Mouse (Mus musculus) midbrain, embryonic 14.5 days (tissue): ENCODE measurements around the gene Trim40. TPM values are rescaled to one million over a fixed set of nuclear protein-coding genes. Genes with fewer than 3 reads are reported as not detected.
"Not testable (repeated sequence)": the region's sequence is repeated elsewhere in the genome, so short reads cannot be mapped to it uniquely, and the experiment has no call there.

Experiments used
- ATAC-seq: fragments of 200-750 bp; cut with Nextera tagmentation; 2 replicates; pipeline ENCODE4 v1.8.0; 2017; ENCODE audit warnings: moderate number of reproducible peaks, moderate library complexity; ENCODE audit not compliant: low FRiP score, low TSS enrichment
- DNase-seq: peaks from one replicate; pipeline ENCODE4 v3.0.0-alpha.2; 2015
- H3K27ac ChIP-seq: fragments of 300-500 bp; sonication (generic); replicated peaks from 2 replicates; pipeline ENCODE4 v1.5.1; 2014; ENCODE audit warnings: mild to moderate bottlenecking, low read depth, low read length, moderate library complexity
- H3K27me3 ChIP-seq: fragments of 300-500 bp; sonication (generic); 2 replicates; pipeline ENCODE4 v1.6.1; 2014; ENCODE audit warnings: low read length, control low read depth, mixed read lengths; ENCODE audit not compliant: control insufficient read depth, insufficient read depth
- H3K36me3 ChIP-seq: fragments of 300-500 bp; sonication (generic); 2 replicates; pipeline ENCODE4 v1.6.1; 2014; ENCODE audit warnings: low read length, control low read depth; ENCODE audit not compliant: control insufficient read depth, insufficient read depth
- H3K4me1 ChIP-seq: fragments of 300-500 bp; sonication (generic); 2 replicates; pipeline ENCODE4 v1.6.1; 2014; ENCODE audit warnings: mild to moderate bottlenecking, antibody characterized with exemption, low read length, control low read depth; ENCODE audit not compliant: control insufficient read depth, insufficient read depth
- H3K4me2 ChIP-seq: fragments of 300-500 bp; sonication (generic); 2 replicates; pipeline ENCODE4 v1.6.1; 2014; ENCODE audit warnings: mild to moderate bottlenecking, low read length, moderate library complexity
- H3K4me3 ChIP-seq: fragments of 300-500 bp; sonication (generic); replicated peaks from 2 replicates; pipeline ENCODE4 v1.5.1; 2014; ENCODE audit warnings: low read depth, low read length
- H3K9ac ChIP-seq: fragments of 300-500 bp; sonication (generic); replicated peaks from 2 replicates; pipeline ENCODE4 v1.6.1; 2014; ENCODE audit warnings: mild to moderate bottlenecking, low read length, moderate library complexity
- H3K9me3 ChIP-seq: fragments of 300-500 bp; sonication (generic); 2 replicates; pipeline ENCODE4 v1.6.1; 2016; ENCODE audit warnings: low read length, control low read depth, mixed read lengths; ENCODE audit not compliant: control insufficient read depth
- WGBS: fragments of 180-500 bp; shearing (Covaris S2); extraction: QIAGEN DNeasy Blood & Tissue Kit; methylation state at CpG from one replicate; pipeline ENCODE4 v1.1.7; 2014; 5-methylcytosine and 5-hydroxymethylcytosine counted together
- polyA plus RNA-seq: library from polyadenylated mRNA; unstranded; fragments of >200 nt; fragmentation: Nextera tagmentation; extraction: Ambion mirVana; gene quantifications from 2 replicates; pipeline ENCODE4 v1.2.1, GENCODE M21; 2014

Trim40 gene
- polyA plus RNA-seq, 1 experiment from 2014 or later, result not detected

- Histone ChIP-seq H3K4me1 (no peaks in the 10 kb centered on the region), H3K9me3 (no peaks in the 10 kb centered on the region), H3K27me3 (no peaks in the 10 kb centered on the region), H3K27ac (no peak overlapping the region), H3K4me3 (no peak overlapping the region), H3K4me2 (no peak overlapping the region), H3K9ac (no peak overlapping the region), H3K36me3 (no peaks in the 10 kb centered on the region)
- WGBS, result 88% methylated on average over 5 of the region's 5 CpGs
- ATAC-seq (no peak), DNase-seq (no peak)
Measured at GRCm38 (mm10) chr17:36900001-36900400, 10.1 kb upstream of the Trim40 start.

- Histone ChIP-seq H3K9me3 (no peaks in the 10 kb centered on the region), H3K4me3 (no peak overlapping the region), H3K27me3 (no peaks in the 10 kb centered on the region), H3K4me2 (no peak overlapping the region), H3K36me3 (no peaks in the 10 kb centered on the region), H3K9ac (no peak overlapping the region), H3K4me1 (no peaks in the 10 kb centered on the region), H3K27ac (no peak overlapping the region)
- ATAC-seq, result no peak
- DNase-seq, result no peak
- WGBS, result 88% methylated on average over 4 of the region's 4 CpGs
Measured at GRCm38 (mm10) chr17:36899376-36899775, 9.5 kb upstream of the Trim40 start.

GRCm38 (mm10) chr17:36897552-36898205 is 7.8 kb upstream of the Trim40 start, which contains the start of gene Trim31:
TSS of gene Trim31 (plus strand) at chr17:36898118.
- no peaks in the 10 kb centered on the region for H3K9me3 ChIP-seq
- 77% methylated on average over 6 of the region's 6 CpGs for WGBS
- ATAC-seq, result no peak

GRCm38 (mm10) chr17:36897065-36897464 is 7.1 kb upstream of the Trim40 start:
- H3K9me3 ChIP-seq, result no peaks in the 10 kb centered on the region
- H3K4me2 ChIP-seq, result no peak overlapping the region
- no peaks in the 10 kb centered on the region for H3K4me1 ChIP-seq
- H3K4me3 ChIP-seq, result no peak overlapping the region
- no peak for DNase-seq
- no peak overlapping the region for H3K27ac ChIP-seq
- no peak for ATAC-seq
- H3K9ac ChIP-seq, result no peak overlapping the region
- H3K27me3 ChIP-seq, result no peaks in the 10 kb centered on the region
- H3K36me3 ChIP-seq, result no peaks in the 10 kb centered on the region

More at GRCm38 (mm10) chr17:36897552-36898205, 7.8 kb upstream of the Trim40 start, which contains the start of gene Trim31:
- no peaks in the 10 kb centered on the region for H3K4me1 ChIP-seq
- H3K4me3 ChIP-seq, result no peak within 1 kb of the TSS
- no peaks in the 10 kb centered on the region for H3K27me3 ChIP-seq
- H3K36me3 ChIP-seq, result no peaks in the 10 kb centered on the region
- H3K9ac ChIP-seq, result no peak within 1 kb of the TSS
- no peak for DNase-seq
- H3K27ac ChIP-seq, result no peak within 1 kb of the TSS
- H3K4me2 ChIP-seq, result no peak within 1 kb of the TSS

GRCm38 (mm10) chr17:36896583-36896982 is 6.7 kb upstream of the Trim40 start:
- ATAC-seq (no peak), DNase-seq (peak; percentile 68)
- H3K4me1 ChIP-seq, result no peaks in the 10 kb centered on the region
- H3K9ac ChIP-seq, result no peak overlapping the region
- no peaks in the 10 kb centered on the region for H3K27me3 ChIP-seq
- no peaks in the 10 kb centered on the region for H3K9me3 ChIP-seq
- H3K4me2 ChIP-seq, result no peak overlapping the region
- WGBS, result 92% methylated on average over 1 of the region's 1 CpGs
- H3K27ac ChIP-seq, result no peak overlapping the region
- H3K4me3 ChIP-seq, result no peak overlapping the region
- H3K36me3 ChIP-seq, result no peaks in the 10 kb centered on the region

GRCm38 (mm10) chr17:36893387-36893786 is 3.5 kb upstream of the Trim40 start:
- no peaks in the 10 kb centered on the region for H3K4me1 ChIP-seq
- DNase-seq (no peak), ATAC-seq (no peak)
- H3K9ac ChIP-seq, result no peak overlapping the region
- H3K4me2 ChIP-seq, result no peak overlapping the region
- H3K9me3 ChIP-seq, result no peaks in the 10 kb centered on the region
- no peak overlapping the region for H3K27ac ChIP-seq
- H3K27me3 ChIP-seq, result no peaks in the 10 kb centered on the region
- 82% methylated on average over 5 of the region's 5 CpGs for WGBS
- H3K36me3 ChIP-seq, result no peaks in the 10 kb centered on the region
- no peak overlapping the region for H3K4me3 ChIP-seq

- Histone ChIP-seq H3K9me3 (no peaks in the 10 kb centered on the region), H3K27ac (no peak overlapping the region), H3K36me3 (no peaks in the 10 kb centered on the region), H3K4me3 (no peak overlapping the region), H3K4me1 (no peaks in the 10 kb centered on the region), H3K9ac (no peak overlapping the region), H3K4me2 (no peak overlapping the region), H3K27me3 (no peaks in the 10 kb centered on the region)
- DNase-seq (peak; percentile 81), ATAC-seq (peak; percentile 20; the same call in 1 of the 2 replicates)
- 10% methylated on average over 2 of the region's 2 CpGs for WGBS
Measured at GRCm38 (mm10) chr17:36892362-36892761, 2.4 kb upstream of the Trim40 start.

GRCm38 (mm10) chr17:36891496-36891895 is 1.6 kb upstream of the Trim40 start:
- H3K36me3 ChIP-seq, DNase-seq: not testable (repeated sequence)
- WGBS, result 87% methylated on average over 1 of the region's 1 CpGs

GRCm38 (mm10) chr17:36885132-36885790 is 4.7 kb downstream of the Trim40 start:
- H3K4me1 ChIP-seq, result no peaks in the 10 kb centered on the region
- no peak overlapping the region for H3K4me3 ChIP-seq
- H3K27ac ChIP-seq, result no peak overlapping the region
- H3K9me3 ChIP-seq, result no peaks in the 10 kb centered on the region
- WGBS, result 93% methylated on average over 12 of the region's 12 CpGs
- no peak overlapping the region for H3K4me2 ChIP-seq
- H3K27me3 ChIP-seq, result no peaks in the 10 kb centered on the region
- H3K9ac ChIP-seq, result no peak overlapping the region
- DNase-seq (no peak), ATAC-seq (no peak)
- no peaks in the 10 kb centered on the region for H3K36me3 ChIP-seq

More at GRCm38 (mm10) chr17:36891496-36891895, 1.6 kb upstream of the Trim40 start:
- ATAC-seq, H3K9me3 ChIP-seq, H3K4me1 ChIP-seq, H3K27me3 ChIP-seq, H3K9ac ChIP-seq, H3K27ac ChIP-seq, H3K4me2 ChIP-seq, H3K4me3 ChIP-seq: not testable (repeated sequence)
